Mouse (Mus musculus): ENCODE data around the gene Jph2. TPM values are rescaled to one million over a fixed set of nuclear protein-coding genes. Genes with fewer than 3 reads are reported as not detected.

The Jph2 gene
- not detected for polyA plus RNA-seq (2014; fragmentation: Illumina TruSeq; extraction: RNeasy Lipid Tissue Mini Kit (QIAGEN cat#74804); ENCODE audit: low replicate concordance)

DNA sequence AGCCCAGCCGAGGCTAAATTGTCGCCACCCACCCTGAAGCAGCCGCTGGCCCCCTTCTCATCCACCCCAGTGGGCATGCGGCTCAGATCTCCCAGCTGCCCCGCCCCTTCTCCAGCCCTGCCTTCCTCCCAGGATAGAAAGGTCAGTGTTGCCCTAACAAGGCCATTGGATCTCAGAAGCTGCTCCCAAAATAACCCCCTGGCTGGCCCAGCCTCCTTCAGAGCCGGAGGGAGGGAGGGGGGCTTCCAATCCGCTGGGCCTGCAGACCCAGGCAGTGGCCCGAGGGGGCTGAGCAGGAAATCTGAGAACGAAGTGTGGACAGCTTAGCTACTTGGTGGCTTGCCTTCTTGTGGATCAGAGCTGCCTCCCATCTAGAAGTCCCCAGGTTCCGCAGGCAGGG, at the start of gene Jph2:
TSS of gene Jph2 (minus strand) at position 89 of the 400 bp plus-strand sequence.

GRCm38 (mm10) chr2:163438246-163438618, 40.4 kb upstream of the Jph2 start, which contains the start of gene Gdap1l1:
Gene Gdap1l1, plus strand, starts transcription at chr2:163438476.

GRCm38 (mm10) chr2:163424597-163424996, 26.8 kb upstream of the Jph2 start, which contains the start of gene Oser1:
Gene Oser1, minus strand, starts transcription at chr2:163424697.

Other genes starting within 250 kb of the Jph2 start
- gene Tox2, start 194.9 kb downstream of the Jph2 start, polyA plus RNA-seq (2014; fragmentation: Illumina TruSeq; extraction: RNeasy Lipid Tissue Mini Kit (QIAGEN cat#74804); ENCODE audit: low replicate concordance): 1.6 TPM
- 57.6 TPM for gene Oser1, start 26.7 kb upstream of the Jph2 start, polyA plus RNA-seq (2014; fragmentation: Illumina TruSeq; extraction: RNeasy Lipid Tissue Mini Kit (QIAGEN cat#74804); ENCODE audit: low replicate concordance)
- gene Gdap1l1, start 40.5 kb upstream of the Jph2 start, polyA plus RNA-seq (2014; fragmentation: Illumina TruSeq; extraction: RNeasy Lipid Tissue Mini Kit (QIAGEN cat#74804); ENCODE audit: low replicate concordance): not detected
- gene Fitm2, start 74.6 kb upstream of the Jph2 start, polyA plus RNA-seq (2014; fragmentation: Illumina TruSeq; extraction: RNeasy Lipid Tissue Mini Kit (QIAGEN cat#74804); ENCODE audit: low replicate concordance): 8.3 TPM
- not detected for gene R3hdml, start 94.3 kb upstream of the Jph2 start, polyA plus RNA-seq (2014; fragmentation: Illumina TruSeq; extraction: RNeasy Lipid Tissue Mini Kit (QIAGEN cat#74804); ENCODE audit: low replicate concordance)
- 100.0 TPM for gene Hnf4a, start 108.8 kb upstream of the Jph2 start, polyA plus RNA-seq (2014; fragmentation: Illumina TruSeq; extraction: RNeasy Lipid Tissue Mini Kit (QIAGEN cat#74804); ENCODE audit: low replicate concordance)
- gene Ttpal, start 204.3 kb upstream of the Jph2 start, polyA plus RNA-seq (2014; fragmentation: Illumina TruSeq; extraction: RNeasy Lipid Tissue Mini Kit (QIAGEN cat#74804); ENCODE audit: low replicate concordance): 19.2 TPM
- gene Serinc3, start 247.1 kb upstream of the Jph2 start, polyA plus RNA-seq (2014; fragmentation: Illumina TruSeq; extraction: RNeasy Lipid Tissue Mini Kit (QIAGEN cat#74804); ENCODE audit: low replicate concordance): 770 TPM